Mouse (Mus musculus): ENCODE measurements around the gene Nkx2-3.

Nkx2-3 gene

GRCm38 (mm10) chr19:43605666-43606551 lies 6.2 kb upstream of the Nkx2-3 start:
- DNase-seq (ENCODE audit: low spot score in 2 of 2): no peak

DNA sequence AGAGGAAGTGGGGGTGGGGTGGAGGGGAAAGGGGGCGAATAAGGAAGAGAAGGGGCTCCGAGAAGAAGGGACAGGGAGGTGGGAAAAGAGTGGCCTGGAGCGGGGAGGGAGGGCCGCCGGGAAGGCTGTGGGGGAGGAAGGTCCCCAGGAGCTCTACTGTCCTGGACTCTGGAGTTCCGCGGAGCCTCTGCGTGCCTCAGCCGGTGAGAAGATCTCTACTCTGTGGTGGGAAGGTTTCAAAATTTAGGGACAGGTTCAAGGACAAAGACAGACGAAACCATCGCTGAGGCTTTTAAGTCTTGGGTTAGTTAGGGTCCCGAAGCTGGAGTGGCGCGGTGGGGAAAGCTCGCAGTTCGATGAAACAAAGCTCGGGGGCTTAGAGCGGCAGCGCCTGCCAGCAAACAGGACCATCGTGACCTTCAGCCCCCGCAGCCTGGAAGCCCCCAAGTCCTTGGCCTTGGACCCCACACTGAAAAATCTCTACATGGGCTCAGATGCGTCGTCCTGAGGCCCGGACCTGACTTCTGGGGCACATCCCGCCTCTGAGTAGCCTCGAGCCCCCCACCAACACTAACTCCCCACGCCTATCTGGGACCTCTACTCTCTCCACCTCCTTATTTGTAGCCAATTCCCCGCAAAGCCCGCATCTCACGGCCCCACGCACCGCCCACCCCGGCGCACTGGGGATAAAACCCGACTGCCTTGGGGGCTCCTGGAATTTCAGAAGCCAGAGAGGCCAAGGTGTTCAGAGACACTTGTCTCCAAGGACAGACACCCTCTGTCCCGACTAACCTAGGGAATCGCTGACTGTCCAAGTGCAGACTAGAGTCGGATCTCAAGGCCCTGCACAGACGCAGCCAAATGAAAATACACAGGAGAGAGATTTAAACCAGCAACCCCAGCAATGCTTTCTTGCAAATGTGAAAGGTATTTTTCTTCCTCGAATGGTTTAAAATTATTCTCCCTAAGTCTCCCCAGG lies 5.3 kb upstream of the Nkx2-3 start:
- no peak for DNase-seq (ENCODE audit: low spot score in 2 of 2)

DNA sequence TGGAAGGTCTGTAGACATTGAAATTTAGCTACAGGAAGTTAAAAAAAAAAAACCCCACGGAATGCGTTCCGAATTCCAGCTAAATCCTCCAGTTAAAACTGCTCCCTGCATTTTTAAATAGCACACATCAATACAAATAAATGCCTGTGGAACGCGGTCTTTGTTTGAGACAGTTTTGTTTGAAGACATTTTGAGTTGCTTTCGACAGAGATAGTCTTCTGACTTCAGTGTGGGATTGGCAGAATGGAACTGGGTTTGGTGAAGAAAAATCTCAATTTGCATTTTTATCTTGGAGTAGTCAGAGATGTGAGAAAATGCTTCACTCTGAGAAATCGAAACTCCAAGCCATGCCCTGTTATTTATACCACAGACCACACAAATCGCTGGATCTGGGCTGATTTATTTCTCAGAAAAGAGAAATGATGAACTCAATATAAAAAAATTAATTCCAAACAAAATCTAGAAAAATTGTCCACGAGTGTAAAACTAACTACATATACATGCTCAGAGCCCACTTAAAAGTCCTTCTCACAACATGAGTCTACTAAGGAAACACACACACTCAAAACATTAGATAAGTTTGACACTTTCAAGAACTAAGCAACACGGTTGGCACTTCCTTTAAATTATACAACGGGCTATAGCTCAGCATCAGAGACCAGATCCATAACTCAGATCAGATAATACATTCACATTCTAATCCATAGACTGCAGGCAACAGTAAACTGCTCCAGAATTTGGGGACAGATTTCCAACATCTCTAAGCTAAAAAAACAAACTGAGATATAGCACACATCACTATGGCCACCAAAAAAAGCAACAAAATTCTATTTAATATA lies 4.1 kb upstream of the Nkx2-3 start:
- DNase-seq (ENCODE audit: low spot score in 2 of 2): no peak

GRCm38 (mm10) chr19:43608711-43609457 lies 3.2 kb upstream of the Nkx2-3 start:
- DNase-seq (ENCODE audit: low spot score in 2 of 2): no peak

DNA sequence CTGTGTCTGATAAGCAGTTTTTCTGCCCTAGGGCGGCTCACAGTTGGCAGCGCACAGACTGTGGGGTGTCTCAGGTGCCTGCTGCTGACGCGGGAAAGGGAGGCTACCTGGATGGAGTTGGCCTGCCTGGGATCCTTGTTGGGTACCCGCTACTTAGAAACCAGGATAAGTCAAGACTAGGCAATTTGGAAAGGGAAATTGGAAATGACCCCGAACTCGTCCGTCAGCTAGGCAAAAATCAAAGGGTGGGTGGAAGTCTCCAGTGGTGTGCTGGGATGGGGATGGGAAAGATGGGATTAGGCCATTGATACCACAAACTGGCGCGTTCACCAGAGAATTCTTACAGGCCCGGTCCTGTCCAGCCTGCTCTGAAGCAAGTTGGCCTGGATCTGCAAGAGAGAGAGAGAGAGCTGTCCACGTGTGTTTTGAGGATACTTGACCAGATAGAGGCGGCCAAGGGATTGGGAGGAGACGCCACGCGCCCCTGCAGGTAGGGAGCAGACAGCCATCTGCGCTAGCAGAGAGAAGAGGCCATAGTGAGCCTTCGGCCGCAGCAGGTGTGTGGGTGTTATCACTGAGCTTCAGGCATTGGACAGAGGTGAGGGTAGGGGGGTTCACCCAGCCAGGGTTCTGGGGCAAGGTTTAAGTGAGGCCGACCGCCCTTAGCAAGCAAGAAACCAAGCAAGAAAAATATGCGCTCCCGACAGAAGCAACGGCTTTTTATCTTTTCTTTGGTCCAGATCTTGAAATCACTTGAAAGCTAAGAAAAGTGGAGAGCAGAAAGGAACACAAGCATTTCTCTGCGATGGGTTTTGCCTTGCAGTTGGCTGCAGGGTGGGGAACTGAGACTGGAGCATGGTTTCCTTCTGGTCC lies 2.4 kb upstream of the Nkx2-3 start:
- no peak for DNase-seq (ENCODE audit: low spot score in 2 of 2)

- no peak for DNase-seq (ENCODE audit: low spot score in 2 of 2)
Measured at GRCm38 (mm10) chr19:43610341-43610848, 1.7 kb upstream of the Nkx2-3 start.

DNA sequence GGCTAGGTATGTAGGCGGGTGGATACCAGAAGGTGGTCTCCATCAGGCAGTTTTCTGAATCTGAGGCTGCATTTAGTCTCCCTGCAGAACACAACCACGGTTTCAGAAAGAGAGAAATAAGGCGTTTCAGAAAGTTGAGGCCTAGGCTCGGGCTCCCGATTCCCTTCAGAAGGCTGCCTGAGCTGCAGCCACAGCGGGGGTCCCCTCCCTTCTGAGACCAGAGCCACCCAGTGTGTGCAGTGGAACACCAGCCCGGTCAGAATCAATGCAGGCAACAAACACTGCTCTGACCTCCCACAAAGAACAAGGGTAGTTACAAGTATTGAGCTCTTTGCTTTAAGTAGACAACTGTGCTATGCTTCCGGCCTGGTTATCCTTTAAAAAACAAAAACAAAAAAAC lies 1.0 kb upstream of the Nkx2-3 start:
- DNase-seq (ENCODE audit: low spot score in 2 of 2): no peak

DNA sequence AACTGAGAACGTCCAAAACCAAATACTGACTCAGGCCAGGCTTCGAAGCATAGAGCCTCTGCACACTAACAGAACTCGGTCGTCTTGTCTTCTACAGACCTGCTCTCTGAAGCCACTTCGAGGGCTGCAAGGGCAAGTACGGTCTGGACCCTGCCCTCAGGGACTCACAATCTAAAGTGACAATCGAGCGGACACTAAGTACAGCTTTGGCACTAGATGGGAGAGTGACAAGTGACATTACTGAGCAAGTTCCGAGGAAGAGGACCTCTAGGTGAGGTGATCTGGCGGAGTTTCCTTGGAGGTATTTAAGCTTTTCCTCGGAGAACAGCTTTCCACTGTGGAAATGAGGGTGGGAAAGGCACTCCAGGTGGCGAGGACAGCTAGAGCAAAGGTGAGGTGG lies 564 bp upstream of the Nkx2-3 start:
- no peak for DNase-seq (ENCODE audit: low spot score in 2 of 2)

DNA sequence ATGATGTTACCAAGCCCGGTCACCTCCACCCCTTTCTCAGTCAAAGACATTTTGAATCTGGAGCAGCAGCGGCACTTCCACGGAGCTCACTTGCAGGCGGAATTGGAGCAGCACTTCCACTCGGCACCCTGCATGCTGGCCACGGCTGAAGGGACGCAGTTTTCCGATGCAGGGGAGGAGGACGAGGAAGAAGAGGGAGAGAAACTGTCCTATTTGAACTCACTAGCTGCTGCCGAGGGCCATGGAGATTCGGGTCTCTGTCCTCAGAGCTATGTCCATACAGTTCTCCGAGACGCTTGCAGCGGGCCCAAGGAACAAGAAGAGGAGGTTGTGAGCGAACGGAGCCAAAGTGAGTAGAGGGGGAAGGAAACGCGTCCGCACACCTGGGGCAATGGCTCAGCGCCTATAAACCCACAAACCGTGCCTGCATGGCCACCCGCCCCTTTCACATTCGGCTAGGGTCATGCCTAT lies 411 bp downstream of the Nkx2-3 start:
- no peak for DNase-seq (ENCODE audit: low spot score in 2 of 2)

- no peak for DNase-seq (ENCODE audit: low spot score in 2 of 2)
Measured at GRCm38 (mm10) chr19:43613293-43614130, 1.4 kb downstream of the Nkx2-3 start.

DNA sequence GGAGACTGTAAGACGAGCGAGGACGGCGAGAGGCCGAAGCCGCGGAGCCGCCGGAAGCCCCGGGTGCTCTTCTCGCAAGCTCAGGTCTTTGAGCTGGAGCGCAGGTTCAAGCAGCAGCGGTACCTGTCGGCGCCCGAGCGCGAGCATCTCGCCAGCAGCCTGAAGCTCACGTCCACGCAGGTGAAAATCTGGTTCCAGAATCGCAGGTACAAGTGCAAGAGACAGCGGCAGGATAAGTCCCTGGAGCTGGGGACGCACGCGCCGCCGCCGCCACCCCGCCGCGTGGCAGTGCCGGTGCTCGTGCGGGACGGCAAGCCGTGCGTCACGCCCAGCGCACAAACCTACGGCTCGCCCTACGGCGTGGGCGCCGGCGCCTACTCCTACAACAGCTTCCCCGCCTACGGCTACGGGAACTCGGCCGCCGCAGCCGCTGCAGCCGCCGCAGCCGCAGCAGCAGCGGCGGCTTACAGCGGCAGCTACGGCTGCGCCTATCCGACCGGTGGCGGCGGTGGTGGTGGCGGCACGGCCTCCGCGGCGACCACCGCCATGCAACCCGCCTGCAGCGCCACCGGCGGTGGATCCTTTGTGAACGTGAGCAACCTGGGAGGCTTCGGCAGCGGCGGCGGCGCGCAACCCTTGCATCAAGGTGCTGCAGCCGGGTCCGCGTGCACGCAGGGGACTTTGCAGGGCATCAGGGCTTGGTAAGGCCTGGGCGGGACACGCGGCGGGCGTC lies 2.4 kb downstream of the Nkx2-3 start:
- DNase-seq (ENCODE audit: low spot score in 2 of 2): no peak

- DNase-seq (ENCODE audit: low spot score in 2 of 2): no peak
Measured at GRCm38 (mm10) chr19:43615074-43615445, 2.9 kb downstream of the Nkx2-3 start.

GRCm38 (mm10) chr19:43615571-43616414 lies 3.7 kb downstream of the Nkx2-3 start:
- no peak for DNase-seq (ENCODE audit: low spot score in 2 of 2)

DNA sequence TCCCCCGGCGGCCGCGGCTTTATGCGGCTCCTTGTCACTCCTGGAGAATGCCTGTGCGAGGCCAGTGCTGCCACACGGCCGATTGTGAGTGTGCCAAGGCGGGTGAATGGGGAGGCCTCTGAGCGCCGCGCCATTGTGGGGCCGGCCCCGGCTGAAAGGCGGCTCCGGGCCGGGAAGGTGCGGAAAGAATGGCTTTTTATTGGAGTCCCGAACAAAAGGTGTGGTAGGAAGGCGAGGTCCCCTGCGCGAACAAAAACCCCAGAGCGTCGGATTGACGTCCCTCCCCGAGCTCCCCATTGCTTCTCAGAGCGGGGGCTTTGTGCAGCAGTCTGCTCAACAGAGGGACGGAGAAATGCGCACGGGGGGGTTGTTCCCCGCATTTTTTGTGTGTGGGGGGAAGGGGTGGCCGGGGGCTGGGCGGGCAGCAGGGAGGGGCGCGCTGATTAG lies 4.3 kb downstream of the Nkx2-3 start:
- no peak for DNase-seq (ENCODE audit: low spot score in 2 of 2)

GRCm38 (mm10) chr19:43616889-43617288 lies 4.8 kb downstream of the Nkx2-3 start:
- no peak for DNase-seq (ENCODE audit: low spot score in 2 of 2)

GRCm38 (mm10) chr19:43617761-43618349 lies 5.7 kb downstream of the Nkx2-3 start:
- DNase-seq (ENCODE audit: low spot score in 2 of 2): no peak

All from right cerebral cortex, postnatal 36 days (tissue).